Mouse (Mus musculus): ENCODE data around the gene Lipi.

DNA sequence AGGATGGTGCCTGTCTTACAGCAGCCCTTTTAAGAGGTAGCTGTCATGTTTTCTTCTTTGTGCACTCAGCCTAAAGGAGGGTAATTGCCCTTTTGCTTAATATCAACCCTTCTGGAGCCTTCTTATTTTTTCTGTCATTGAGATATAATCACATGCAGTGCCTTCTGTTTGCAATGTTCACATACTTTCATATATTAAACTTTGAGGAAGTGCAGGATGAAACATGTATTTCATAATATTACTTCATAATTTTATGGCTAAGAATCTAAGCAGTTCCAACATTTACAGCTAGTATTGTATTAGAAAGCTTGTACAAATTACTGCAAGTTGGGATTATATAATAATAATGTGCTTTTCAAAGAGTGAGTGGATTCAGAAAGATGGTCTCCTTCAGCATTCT, 26.7 kb upstream of the Lipi start:
- TF ChIP-seq HCFC1 (IDR thresholded peaks at IDR 0.05; ENCODE audit: borderline replicate concordance, insufficient read depth, low read length) (no peak), ZNF384 (IDR thresholded peaks at IDR 0.05; ENCODE audit: low read depth, low read length) (no peak)

All from ES-E14 (cell line).